Mouse (Mus musculus): ENCODE results near the gene Btbd11.

DNA sequence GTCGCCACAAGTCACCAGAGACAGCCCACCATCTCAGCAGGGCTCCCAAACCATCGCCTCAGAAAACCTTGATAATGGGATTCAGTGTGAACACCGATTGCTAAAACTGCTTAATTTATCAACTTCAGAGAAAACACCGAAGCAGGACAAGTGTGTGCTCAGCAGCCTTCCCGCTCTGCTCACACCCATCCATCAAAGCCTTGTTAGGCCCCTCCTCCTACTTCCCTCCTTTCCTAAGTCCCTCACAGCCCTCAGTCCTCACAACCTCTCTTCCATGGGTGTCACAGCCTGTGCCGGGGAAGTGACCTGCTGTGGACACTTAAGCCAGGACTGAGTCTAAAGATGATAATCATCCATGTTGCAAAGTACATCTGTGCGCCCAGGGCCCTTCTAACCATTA lies 251.0 kb downstream of the Btbd11 start:
- TF ChIP-seq CTCF (conservative IDR thresholded peaks at IDR 0.05 in 1 of 2, IDR thresholded peaks at IDR 0.05 in 1 of 2; ENCODE audit: low read depth in 2 of 2, low read length in 2 of 2) (no peak), USF1 (IDR thresholded peaks at IDR 0.05; ENCODE audit: low read depth, low read length) (no peak), HCFC1 (IDR thresholded peaks at IDR 0.05; ENCODE audit: low read depth, low read length) (no peak), MAZ (IDR thresholded peaks at IDR 0.05; ENCODE audit: low read depth, low read length) (no peak), EP300 (IDR thresholded peaks at IDR 0.05; ENCODE audit: low read length) (no peak), POLR2A (IDR thresholded peaks at IDR 0.05; ENCODE audit: low read depth, low read length) (no peak), MEF2A (IDR thresholded peaks at IDR 0.05; ENCODE audit: borderline replicate concordance, low read depth, low read length) (no peak), BHLHE40 (IDR thresholded peaks at IDR 0.05; ENCODE audit: low read depth, low read length) (no peak), ZMIZ1 (IDR thresholded peaks at IDR 0.05; ENCODE audit: low read depth, low read length) (no peak), POLR2AphosphoS2 (IDR thresholded peaks at IDR 0.05; ENCODE audit: low read depth, low read length) (no peak)

Measured in CH12.LX (cell line).